Mouse (Mus musculus): Measurements from ENCODE around the gene Gm29110.
"Not testable (repeated sequence)": the region's sequence is repeated elsewhere in the genome, so short reads cannot be mapped to it uniquely, and the experiment has no call there.

Gene Gm29110

GRCm38 (mm10) chrY:74470231-74470630, at the start of gene Gm29110:
Gene Gm29110, plus strand, starts transcription at chrY:74470531.
- DNase-seq (ENCODE audit: inconsistent age in 2 of 2, low spot score in 1 of 2), result not testable (repeated sequence)

All from adrenal gland, adult (tissue).